Mouse (Mus musculus): ENCODE results near the gene Gm49387. TPM values are rescaled to one million over a fixed set of nuclear protein-coding genes. Genes with fewer than 3 reads are reported as not detected.

Gene Gm49387
- polyA plus RNA-seq (2014; fragmentation: Illumina TruSeq; extraction: RNeasy Lipid Tissue Mini Kit (QIAGEN cat#74804); ENCODE audit: low read depth, low replicate concordance) = not detected

GRCm38 (mm10) chr14:31640346-31640889 is at the start of gene Gm49387:
Gene Gm49387, minus strand, starts transcription at chr14:31640878.

GRCm38 (mm10) chr14:31640890-31641505 is 320 bp upstream of the Gm49387 start, which contains the start of the genes Btd and Hacl1:
Gene Btd, plus strand, starts transcription at chr14:31641028.
Gene Hacl1, minus strand, starts transcription at chr14:31641286.

GRCm38 (mm10) chr14:31591243-31591642 is 49.4 kb downstream of the Gm49387 start, which contains the start of gene Colq:
Gene Colq, minus strand, starts transcription at chr14:31591343.

Other genes with a start within 250 kb of the Gm49387 start
- gene Sh3bp5, start 204.8 kb downstream of the Gm49387 start, polyA plus RNA-seq (2014; fragmentation: Illumina TruSeq; extraction: RNeasy Lipid Tissue Mini Kit (QIAGEN cat#74804); ENCODE audit: low read depth, low replicate concordance) = 125 TPM
- gene Eaf1, start 146.5 kb downstream of the Gm49387 start, polyA plus RNA-seq (2014; fragmentation: Illumina TruSeq; extraction: RNeasy Lipid Tissue Mini Kit (QIAGEN cat#74804); ENCODE audit: low read depth, low replicate concordance) = 91.3 TPM
- 43.9 TPM for gene Mettl6, start 145.8 kb downstream of the Gm49387 start, polyA plus RNA-seq (2014; fragmentation: Illumina TruSeq; extraction: RNeasy Lipid Tissue Mini Kit (QIAGEN cat#74804); ENCODE audit: low read depth, low replicate concordance)
- not detected for gene Colq, start 49.5 kb downstream of the Gm49387 start, polyA plus RNA-seq (2014; fragmentation: Illumina TruSeq; extraction: RNeasy Lipid Tissue Mini Kit (QIAGEN cat#74804); ENCODE audit: low read depth, low replicate concordance)
- gene Btd, start 150 bp upstream of the Gm49387 start, polyA plus RNA-seq (2014; fragmentation: Illumina TruSeq; extraction: RNeasy Lipid Tissue Mini Kit (QIAGEN cat#74804); ENCODE audit: low read depth, low replicate concordance) = 7.1 TPM
- 22.7 TPM for gene Hacl1, start 408 bp upstream of the Gm49387 start, polyA plus RNA-seq (2014; fragmentation: Illumina TruSeq; extraction: RNeasy Lipid Tissue Mini Kit (QIAGEN cat#74804); ENCODE audit: low read depth, low replicate concordance)
- 28.2 TPM for gene Ankrd28, start 189.8 kb upstream of the Gm49387 start, polyA plus RNA-seq (2014; fragmentation: Illumina TruSeq; extraction: RNeasy Lipid Tissue Mini Kit (QIAGEN cat#74804); ENCODE audit: low read depth, low replicate concordance)

All from adrenal gland, adult 10 weeks (tissue).